8 mouse cellular contexts compared by ENCODE assay signal in genomic region chr12:101082296-101083075, GRCm38 (mm10). TPM values are rescaled to one million over a fixed set of nuclear protein-coding genes. Genes with fewer than 3 reads are reported as not detected.
DNase-seq lines count a peak whose midpoint lies in the region; ATAC-seq and TF ChIP-seq lines count a peak whose summit lies in the region.

No protein-coding gene starts in this region.

- peak overlapping the region; percentile 96 for H3K4me2 ChIP-seq in lung, embryonic 14.5 days
- H3K4me2 ChIP-seq in neural tube, embryonic 14.5 days (ENCODE audit: low read depth, low read length): peak overlapping the region; percentile 81

- H3K9ac ChIP-seq in lung, embryonic 14.5 days: peak overlapping the region; percentile 98
- peak overlapping the region; percentile 93 for H3K9ac ChIP-seq in neural tube, embryonic 14.5 days (replicated peaks; ENCODE audit: low read depth, low read length)

- TF ChIP-seq CTCF in lung, embryonic 14.5 days (IDR thresholded peaks at IDR 0.05; ENCODE audit: low read depth): no peak

- peaks cover 15% of the 10 kb centered on the region for H3K36me3 ChIP-seq in heart, embryonic 10.5 days
- peaks cover 25% of the 10 kb centered on the region; the same call in 1 of the 2 replicates for H3K36me3 ChIP-seq in lung, embryonic 14.5 days (ENCODE audit: insufficient read depth)
- no peaks in the 10 kb centered on the region for H3K36me3 ChIP-seq in neural tube, embryonic 14.5 days (ENCODE audit: control insufficient read depth, insufficient read depth, low read length)

- ATAC-seq in erythroblast, adult 5-6 weeks (replicated peaks; ENCODE audit: low FRiP score, poor library complexity, severe bottlenecking): peak; percentile 28; the same call in 1 of the 2 replicates
- ATAC-seq in lung, embryonic 14.5 days (ENCODE audit: insufficient read depth): peak; percentile 15
- ATAC-seq in neural tube, embryonic 14.5 days (ENCODE audit: low read depth): peak; percentile 14

- peaks cover 12% of the 10 kb centered on the region; the same call in 1 of the 2 replicates for H3K4me1 ChIP-seq in heart, embryonic 10.5 days
- peaks cover 9% of the 10 kb centered on the region; the same call in 1 of the 2 replicates for H3K4me1 ChIP-seq in lung, embryonic 14.5 days (ENCODE audit: insufficient read depth)
- H3K4me1 ChIP-seq in neural tube, embryonic 14.5 days (ENCODE audit: control insufficient read depth, insufficient read depth, low read length): peaks cover 18% of the 10 kb centered on the region

- DNase-seq in ES-CJ7 (ENCODE audit: low read depth, low spot score): peak; percentile 25
- DNase-seq in adrenal gland, postnatal 10 days: peak; percentile 65
- DNase-seq in heart, embryonic 10.5 days (ENCODE audit: low spot score): peak; percentile 80
- peak; percentile 8 to 28 for DNase-seq in kidney, adult 8-10 months
- peak; percentile 41 for DNase-seq in lung, embryonic 14.5 days
- DNase-seq in urinary bladder, postnatal 14 days (ENCODE audit: low spot score): peak; percentile 20

- H3K27ac ChIP-seq in heart, embryonic 10.5 days: peak overlapping the region; percentile 100
- H3K27ac ChIP-seq in lung, embryonic 14.5 days (ENCODE audit: low read depth): peak overlapping the region; percentile 99
- H3K27ac ChIP-seq in neural tube, embryonic 14.5 days (ENCODE audit: low read depth, low read length): peak overlapping the region; percentile 99

- H3K4me3 ChIP-seq in heart, embryonic 10.5 days: peak overlapping the region; percentile 100
- H3K4me3 ChIP-seq in lung, embryonic 14.5 days (ENCODE audit: low read depth, low read length): peak overlapping the region; percentile 100
- peak overlapping the region; percentile 99 for H3K4me3 ChIP-seq in neural tube, embryonic 14.5 days (ENCODE audit: low read depth, low read length)

- no peaks in the 10 kb centered on the region for H3K9me3 ChIP-seq in heart, embryonic 10.5 days
- H3K9me3 ChIP-seq in lung, embryonic 14.5 days (ENCODE audit: low read depth, low read length): no peaks in the 10 kb centered on the region
- H3K9me3 ChIP-seq in neural tube, embryonic 14.5 days (ENCODE audit: control insufficient read depth, low read length): no peaks in the 10 kb centered on the region

- no peaks in the 10 kb centered on the region for H3K27me3 ChIP-seq in heart, embryonic 10.5 days (ENCODE audit: insufficient read depth, poor library complexity, severe bottlenecking)
- H3K27me3 ChIP-seq in lung, embryonic 14.5 days (ENCODE audit: insufficient read depth, low read length): no peaks in the 10 kb centered on the region
- H3K27me3 ChIP-seq in neural tube, embryonic 14.5 days (ENCODE audit: control insufficient read depth, insufficient read depth, low read length): no peaks in the 10 kb centered on the region; the same call in 1 of the 2 replicates

- WGBS in heart, embryonic 10.5 days: under 1% methylated on average over 69 of the region's 69 CpGs
- WGBS in lung, embryonic 14.5 days: under 1% methylated on average over 67 of the region's 69 CpGs
- WGBS in neural tube, embryonic 14.5 days: under 1% methylated on average over 63 of the region's 69 CpGs

RNA-seq across cellular contexts. Expression of gene Ppp4r3a, which starts 1.0 kb away (rescaled TPM):
- 10 to 100 TPM; 53.2 to 59.0 TPM for total RNA-seq in adrenal gland, postnatal 10 days (2021)
- total RNA-seq in erythroblast, adult 5-6 weeks (2015; ENCODE audit: low replicate concordance): 27.9 and 44.9 TPM in 2 replicates
- 66.5 TPM in 2 replicates for total RNA-seq in erythroblast, adult 5-6 weeks (2017; ENCODE audit: low replicate concordance)
- 39.5 and 51.7 TPM in 2 replicates for polyA plus RNA-seq in heart, embryonic 10.5 days (2016; fragmentation: Nextera tagmentation; extraction: Ambion mirVana)
- polyA plus RNA-seq in lung, embryonic 14.5 days (2014; fragmentation: Nextera tagmentation; extraction: Ambion mirVana): 53.6 and 55.9 TPM in 2 replicates
- polyA plus RNA-seq in neural tube, embryonic 14.5 days (2014; fragmentation: Nextera tagmentation; extraction: Ambion mirVana): 27.7 and 32.0 TPM in 2 replicates

RNA-seq across cellular contexts. Expression of gene Ccdc88c, which starts 53.6 kb away (rescaled TPM):
- 10 to 100 TPM in 1 of 2 experiments, 1 to 10 TPM in 1; 9.2 to 16.4 TPM for total RNA-seq in adrenal gland, postnatal 10 days (2021)
- total RNA-seq in erythroblast, adult 5-6 weeks (2015; ENCODE audit: low replicate concordance): 56.1 and 68.1 TPM in 2 replicates
- total RNA-seq in erythroblast, adult 5-6 weeks (2017; ENCODE audit: low replicate concordance): 180 TPM in 2 replicates
- polyA plus RNA-seq in heart, embryonic 10.5 days (2016; fragmentation: Nextera tagmentation; extraction: Ambion mirVana): 2.3 and 4.4 TPM in 2 replicates
- 14.0 and 15.3 TPM in 2 replicates for polyA plus RNA-seq in lung, embryonic 14.5 days (2014; fragmentation: Nextera tagmentation; extraction: Ambion mirVana)
- 13.6 and 14.6 TPM in 2 replicates for polyA plus RNA-seq in neural tube, embryonic 14.5 days (2014; fragmentation: Nextera tagmentation; extraction: Ambion mirVana)

Comparison
In these comparisons a context has a peak if more than half of its experiments do, and no peak if none do; other contexts are left out.
1. Peak in every context shown above with its lines: DNase-seq, ATAC-seq, H3K4me3 ChIP-seq and H3K27ac ChIP-seq.
2. DNase-seq: peak in every context shown above with its lines; median percentile 80 in heart, embryonic 10.5 days; 65 in adrenal gland, postnatal 10 days; 41 in lung, embryonic 14.5 days; 25 in ES-CJ7; 20 in urinary bladder, postnatal 14 days; 18 in kidney, adult 8-10 months.